Mouse (Mus musculus): Measurements from ENCODE around the gene Tnfrsf1a.

Tnfrsf1a gene

GRCm38 (mm10) chr6:125386080-125386479, 36.9 kb downstream of the Tnfrsf1a start:
- DNase-seq = no peak

- no peak for DNase-seq
Observed at GRCm38 (mm10) chr6:125389853-125390252, 40.7 kb downstream of the Tnfrsf1a start.

- DNase-seq = no peak
Observed at GRCm38 (mm10) chr6:125405461-125406382, 56.6 kb downstream of the Tnfrsf1a start.

- DNase-seq = no peak
Observed at GRCm38 (mm10) chr6:125407224-125407623, 58.1 kb downstream of the Tnfrsf1a start.

- DNase-seq = no peak
Observed at GRCm38 (mm10) chr6:125407657-125408056, 58.5 kb downstream of the Tnfrsf1a start.

DNA sequence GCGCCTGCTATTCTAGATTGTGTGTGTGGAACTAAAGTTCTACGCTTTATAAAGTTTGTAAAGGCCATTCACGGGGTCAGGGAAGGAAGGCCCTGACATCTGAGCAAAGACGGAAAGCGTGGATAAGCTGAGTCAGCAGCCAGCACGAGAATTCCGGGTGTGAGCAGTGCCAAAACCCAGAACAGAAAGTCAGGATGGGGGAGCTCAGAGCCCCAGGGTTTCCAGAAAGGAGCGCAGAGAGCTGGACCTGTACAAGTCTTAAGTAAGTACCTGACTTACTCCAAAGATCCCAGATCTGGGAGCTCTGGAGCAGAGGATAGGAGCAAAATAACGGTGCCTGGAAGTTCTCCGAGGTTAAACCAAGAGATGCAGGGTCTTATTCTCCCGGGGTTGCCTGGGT, 61.4 kb downstream of the Tnfrsf1a start:
- no peak for DNase-seq

- no peak for DNase-seq
Observed at GRCm38 (mm10) chr6:125410995-125411547, 61.9 kb downstream of the Tnfrsf1a start.

DNA sequence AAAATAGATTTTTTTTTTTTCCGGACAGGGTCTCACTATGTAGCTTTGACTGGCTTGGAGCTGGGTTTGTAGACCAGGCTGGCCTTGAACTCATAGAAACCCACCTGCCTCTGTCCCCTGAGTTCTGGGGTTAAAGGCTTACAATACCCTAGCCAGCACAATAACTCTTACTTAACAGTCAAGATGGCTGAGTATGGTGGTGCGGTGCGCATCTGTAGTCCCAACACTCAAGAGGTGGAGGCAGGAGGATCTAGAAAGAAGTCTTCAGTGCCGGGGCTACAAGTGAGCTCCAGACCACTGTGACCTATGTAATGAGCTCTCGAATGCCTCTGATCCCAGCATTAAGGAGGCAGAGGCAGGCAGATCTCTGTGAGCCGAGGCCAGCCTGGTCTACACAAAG, 62.5 kb downstream of the Tnfrsf1a start:
- DNase-seq = no peak
